Mouse (Mus musculus): ENCODE measurements around the gene Cdsn. TPM values are rescaled to one million over a fixed set of nuclear protein-coding genes. Genes with fewer than 3 reads are reported as not detected.

The Cdsn gene
- polyA plus RNA-seq, 1 experiment from 2014 or later: 0.12 TPM

- Histone ChIP-seq H3K4me2 (ENCODE audit: low read length) (no peak overlapping the region), H3K4me3 (ENCODE audit: low read depth, low read length) (no peak overlapping the region), H3K9ac (ENCODE audit: low read length) (no peak overlapping the region), H3K27me3 (replicated peaks; ENCODE audit: control insufficient read depth, insufficient read depth, low read length) (peaks cover 21% of the 10 kb centered on the region), H3K9me3 (ENCODE audit: control insufficient read depth, low read length) (no peaks in the 10 kb centered on the region), H3K27ac (ENCODE audit: low read depth) (no peak overlapping the region), H3K36me3 (ENCODE audit: control insufficient read depth, insufficient read depth, low read length) (no peaks in the 10 kb centered on the region), H3K4me1 (replicated peaks; ENCODE audit: control insufficient read depth, insufficient read depth, low read length) (no peaks in the 10 kb centered on the region)
- no peak for DNase-seq (ENCODE audit: low spot score)
- ATAC-seq (replicated peaks; ENCODE audit: low FRiP score, low TSS enrichment, low read depth): no peak
- whole genome bisulfite sequencing: 76% methylated on average over 14 of the region's 14 CpGs
These were observed 18.9 kb downstream of the Cdsn start for GRCm38 (mm10) chr17:35570836-35571235.

- no peaks in the 10 kb centered on the region for H3K4me1 ChIP-seq (replicated peaks; ENCODE audit: control insufficient read depth, insufficient read depth, low read length)
- DNase-seq (ENCODE audit: low spot score) (no peak), ATAC-seq (replicated peaks; ENCODE audit: low FRiP score, low TSS enrichment, low read depth) (no peak)
- no peak overlapping the region for H3K27ac ChIP-seq (ENCODE audit: low read depth)
- H3K4me3 ChIP-seq (ENCODE audit: low read depth, low read length): no peak overlapping the region
- peaks cover 21% of the 10 kb centered on the region for H3K27me3 ChIP-seq (replicated peaks; ENCODE audit: control insufficient read depth, insufficient read depth, low read length)
- H3K9ac ChIP-seq (ENCODE audit: low read length): no peak overlapping the region
- no peak overlapping the region for H3K4me2 ChIP-seq (ENCODE audit: low read length)
- no peaks in the 10 kb centered on the region for H3K36me3 ChIP-seq (ENCODE audit: control insufficient read depth, insufficient read depth, low read length)
- WGBS: 92% methylated on average over 7 of the region's 7 CpGs
- no peaks in the 10 kb centered on the region for H3K9me3 ChIP-seq (ENCODE audit: control insufficient read depth, low read length)
These were observed 19.5 kb downstream of the Cdsn start for GRCm38 (mm10) chr17:35571477-35571876.

- no peaks in the 10 kb centered on the region for H3K27me3 ChIP-seq (replicated peaks; ENCODE audit: control insufficient read depth, insufficient read depth, low read length)
- H3K4me3 ChIP-seq (ENCODE audit: low read depth, low read length): no peak overlapping the region
- no peak overlapping the region for H3K27ac ChIP-seq (ENCODE audit: low read depth)
- H3K4me1 ChIP-seq (replicated peaks; ENCODE audit: control insufficient read depth, insufficient read depth, low read length): no peaks in the 10 kb centered on the region
- WGBS: 20% methylated on average over 6 of the region's 6 CpGs
- DNase-seq (ENCODE audit: low spot score) (peak; percentile 92), ATAC-seq (replicated peaks; ENCODE audit: low FRiP score, low TSS enrichment, low read depth) (no peak)
- no peak overlapping the region for H3K4me2 ChIP-seq (ENCODE audit: low read length)
- no peak overlapping the region for H3K9ac ChIP-seq (ENCODE audit: low read length)
- no peaks in the 10 kb centered on the region for H3K9me3 ChIP-seq (ENCODE audit: control insufficient read depth, low read length)
- H3K36me3 ChIP-seq (ENCODE audit: control insufficient read depth, insufficient read depth, low read length): no peaks in the 10 kb centered on the region
These were observed 26.3 kb downstream of the Cdsn start for GRCm38 (mm10) chr17:35578211-35578610.

GRCm38 (mm10) chr17:35582900-35583299, 31.0 kb downstream of the Cdsn start:
- Histone ChIP-seq H3K27me3 (replicated peaks; ENCODE audit: control insufficient read depth, insufficient read depth, low read length) (no peaks in the 10 kb centered on the region), H3K9ac (ENCODE audit: low read length) (no peak overlapping the region), H3K27ac (ENCODE audit: low read depth) (no peak overlapping the region), H3K4me3 (ENCODE audit: low read depth, low read length) (no peak overlapping the region), H3K9me3 (ENCODE audit: control insufficient read depth, low read length) (no peaks in the 10 kb centered on the region; the same call in 1 of the 2 replicates), H3K4me2 (ENCODE audit: low read length) (no peak overlapping the region), H3K36me3 (ENCODE audit: control insufficient read depth, insufficient read depth, low read length) (no peaks in the 10 kb centered on the region), H3K4me1 (replicated peaks; ENCODE audit: control insufficient read depth, insufficient read depth, low read length) (no peaks in the 10 kb centered on the region)
- ATAC-seq (replicated peaks; ENCODE audit: low FRiP score, low TSS enrichment, low read depth) (no peak), DNase-seq (ENCODE audit: low spot score) (no peak)
- WGBS: 100% methylated on average over 1 of the region's 1 CpGs

GRCm38 (mm10) chr17:35584330-35584937, 32.5 kb downstream of the Cdsn start:
- H3K9ac ChIP-seq (ENCODE audit: low read length): no peak overlapping the region
- DNase-seq (ENCODE audit: low spot score) (peak; percentile 91), ATAC-seq (replicated peaks; ENCODE audit: low FRiP score, low TSS enrichment, low read depth) (peak; percentile 50)
- H3K27ac ChIP-seq (ENCODE audit: low read depth): no peak overlapping the region
- no peak overlapping the region for H3K4me2 ChIP-seq (ENCODE audit: low read length)
- no peaks in the 10 kb centered on the region; the same call in 1 of the 2 replicates for H3K9me3 ChIP-seq (ENCODE audit: control insufficient read depth, low read length)
- no peak overlapping the region for H3K4me3 ChIP-seq (ENCODE audit: low read depth, low read length)
- no peaks in the 10 kb centered on the region for H3K27me3 ChIP-seq (replicated peaks; ENCODE audit: control insufficient read depth, insufficient read depth, low read length)
- no peaks in the 10 kb centered on the region for H3K36me3 ChIP-seq (ENCODE audit: control insufficient read depth, insufficient read depth, low read length)
- no peaks in the 10 kb centered on the region for H3K4me1 ChIP-seq (replicated peaks; ENCODE audit: control insufficient read depth, insufficient read depth, low read length)
- WGBS: 16% methylated on average over 16 of the region's 16 CpGs

GRCm38 (mm10) chr17:35587291-35587690, 35.4 kb downstream of the Cdsn start:
- no peak for DNase-seq (ENCODE audit: low spot score)
- no peak overlapping the region for H3K4me2 ChIP-seq (ENCODE audit: low read length)
- H3K9me3 ChIP-seq (ENCODE audit: control insufficient read depth, low read length): no peaks in the 10 kb centered on the region; the same call in 1 of the 2 replicates
- ATAC-seq (replicated peaks; ENCODE audit: low FRiP score, low TSS enrichment, low read depth): no peak
- H3K27ac ChIP-seq (ENCODE audit: low read depth): no peak overlapping the region
- no peaks in the 10 kb centered on the region for H3K36me3 ChIP-seq (ENCODE audit: control insufficient read depth, insufficient read depth, low read length)
- no peaks in the 10 kb centered on the region for H3K27me3 ChIP-seq (replicated peaks; ENCODE audit: control insufficient read depth, insufficient read depth, low read length)
- 78% methylated on average over 1 of the region's 1 CpGs for WGBS
- no peak overlapping the region for H3K4me3 ChIP-seq (ENCODE audit: low read depth, low read length)
- no peak overlapping the region for H3K9ac ChIP-seq (ENCODE audit: low read length)
- no peaks in the 10 kb centered on the region for H3K4me1 ChIP-seq (replicated peaks; ENCODE audit: control insufficient read depth, insufficient read depth, low read length)

GRCm38 (mm10) chr17:35588387-35588786, 36.5 kb downstream of the Cdsn start:
- no peak overlapping the region for H3K4me2 ChIP-seq (ENCODE audit: low read length)
- no peaks in the 10 kb centered on the region for H3K27me3 ChIP-seq (replicated peaks; ENCODE audit: control insufficient read depth, insufficient read depth, low read length)
- 43% methylated on average over 4 of the region's 4 CpGs for WGBS
- H3K9ac ChIP-seq (ENCODE audit: low read length): no peak overlapping the region
- H3K4me1 ChIP-seq (replicated peaks; ENCODE audit: control insufficient read depth, insufficient read depth, low read length): no peaks in the 10 kb centered on the region
- H3K27ac ChIP-seq (ENCODE audit: low read depth): no peak overlapping the region
- H3K36me3 ChIP-seq (ENCODE audit: control insufficient read depth, insufficient read depth, low read length): no peaks in the 10 kb centered on the region
- DNase-seq (ENCODE audit: low spot score) (no peak), ATAC-seq (replicated peaks; ENCODE audit: low FRiP score, low TSS enrichment, low read depth) (no peak)
- H3K4me3 ChIP-seq (ENCODE audit: low read depth, low read length): no peak overlapping the region
- H3K9me3 ChIP-seq (ENCODE audit: control insufficient read depth, low read length): no peaks in the 10 kb centered on the region; the same call in 1 of the 2 replicates

- DNase-seq (ENCODE audit: low spot score) (peak; percentile 97), ATAC-seq (replicated peaks; ENCODE audit: low FRiP score, low TSS enrichment, low read depth) (peak; percentile 78)
- Histone ChIP-seq H3K36me3 (ENCODE audit: control insufficient read depth, insufficient read depth, low read length) (no peaks in the 10 kb centered on the region), H3K9me3 (ENCODE audit: control insufficient read depth, low read length) (no peaks in the 10 kb centered on the region; the same call in 1 of the 2 replicates), H3K9ac (ENCODE audit: low read length) (no peak overlapping the region), H3K4me3 (ENCODE audit: low read depth, low read length) (no peak overlapping the region), H3K27me3 (replicated peaks; ENCODE audit: control insufficient read depth, insufficient read depth, low read length) (no peaks in the 10 kb centered on the region), H3K4me1 (replicated peaks; ENCODE audit: control insufficient read depth, insufficient read depth, low read length) (no peaks in the 10 kb centered on the region), H3K27ac (ENCODE audit: low read depth) (no peak overlapping the region), H3K4me2 (ENCODE audit: low read length) (no peak overlapping the region)
- 43% methylated on average over 21 of the region's 21 CpGs for WGBS
These were observed 38.7 kb downstream of the Cdsn start for GRCm38 (mm10) chr17:35590410-35591218.
